Mouse (Mus musculus) heart, embryonic 13.5 days (tissue): ENCODE measurements around the gene Nqo2. TPM values are rescaled to one million over a fixed set of nuclear protein-coding genes. Genes with fewer than 3 reads are reported as not detected.

Experiments
- ATAC-seq: fragments of 200-750 bp; cut with Nextera tagmentation; 2 replicates; pipeline ENCODE4 v1.8.0; 2017; ENCODE audit warnings: moderate TSS enrichment; ENCODE audit not compliant: insufficient number of reproducible peaks, low FRiP score, low TSS enrichment; ENCODE audit errors: extremely low read depth
- H3K27ac ChIP-seq: fragments of 300-500 bp; sonication (generic); replicated peaks from 2 replicates; pipeline ENCODE4 v1.5.1; 2015; ENCODE audit warnings: moderate library complexity, mild to moderate bottlenecking, inconsistent platforms
- H3K27me3 ChIP-seq: fragments of 300-500 bp; sonication (generic); replicated peaks from 2 replicates; pipeline ENCODE4 v1.6.1; 2015; ENCODE audit warnings: mild to moderate bottlenecking, inconsistent platforms
- H3K36me3 ChIP-seq: fragments of 300-500 bp; sonication (generic); 2 replicates; pipeline ENCODE4 v1.6.1; 2015; ENCODE audit warnings: mild to moderate bottlenecking, inconsistent platforms
- H3K4me1 ChIP-seq: fragments of 300-500 bp; sonication (generic); 2 replicates; pipeline ENCODE4 v1.6.1; 2015; ENCODE audit warnings: inconsistent platforms
- H3K4me2 ChIP-seq: fragments of 300-500 bp; sonication (generic); 2 replicates; pipeline ENCODE4 v1.6.1; 2015; ENCODE audit warnings: inconsistent platforms, mild to moderate bottlenecking, moderate library complexity
- H3K4me3 ChIP-seq: fragments of 300-500 bp; sonication (generic); 2 replicates; pipeline ENCODE4 v1.5.1; 2015; ENCODE audit warnings: moderate library complexity, mild to moderate bottlenecking, inconsistent platforms
- H3K9ac ChIP-seq: fragments of 300-500 bp; sonication (generic); 2 replicates; pipeline ENCODE4 v1.6.1; 2015; ENCODE audit warnings: inconsistent platforms, mild to moderate bottlenecking, moderate library complexity
- H3K9me3 ChIP-seq: fragments of 300-500 bp; sonication (generic); 2 replicates; pipeline ENCODE4 v1.6.1; 2016; ENCODE audit warnings: inconsistent platforms
- WGBS: fragments of 180-500 bp; shearing (Covaris S2); methylation state at CpG from one replicate; pipeline ENCODE4 v1.1.7; 2015; ENCODE audit warnings: mixed read lengths; 5-methylcytosine and 5-hydroxymethylcytosine counted together
- polyA plus RNA-seq: library from polyadenylated mRNA; unstranded; fragments of >200 nt; fragmentation: Nextera tagmentation; extraction: Ambion mirVana; gene quantifications from 2 replicates; pipeline ENCODE4 v1.2.1, GENCODE M21; 2015

The Nqo2 gene
- polyA plus RNA-seq, 1 experiment from 2014 or later: 23.7 TPM

DNA sequence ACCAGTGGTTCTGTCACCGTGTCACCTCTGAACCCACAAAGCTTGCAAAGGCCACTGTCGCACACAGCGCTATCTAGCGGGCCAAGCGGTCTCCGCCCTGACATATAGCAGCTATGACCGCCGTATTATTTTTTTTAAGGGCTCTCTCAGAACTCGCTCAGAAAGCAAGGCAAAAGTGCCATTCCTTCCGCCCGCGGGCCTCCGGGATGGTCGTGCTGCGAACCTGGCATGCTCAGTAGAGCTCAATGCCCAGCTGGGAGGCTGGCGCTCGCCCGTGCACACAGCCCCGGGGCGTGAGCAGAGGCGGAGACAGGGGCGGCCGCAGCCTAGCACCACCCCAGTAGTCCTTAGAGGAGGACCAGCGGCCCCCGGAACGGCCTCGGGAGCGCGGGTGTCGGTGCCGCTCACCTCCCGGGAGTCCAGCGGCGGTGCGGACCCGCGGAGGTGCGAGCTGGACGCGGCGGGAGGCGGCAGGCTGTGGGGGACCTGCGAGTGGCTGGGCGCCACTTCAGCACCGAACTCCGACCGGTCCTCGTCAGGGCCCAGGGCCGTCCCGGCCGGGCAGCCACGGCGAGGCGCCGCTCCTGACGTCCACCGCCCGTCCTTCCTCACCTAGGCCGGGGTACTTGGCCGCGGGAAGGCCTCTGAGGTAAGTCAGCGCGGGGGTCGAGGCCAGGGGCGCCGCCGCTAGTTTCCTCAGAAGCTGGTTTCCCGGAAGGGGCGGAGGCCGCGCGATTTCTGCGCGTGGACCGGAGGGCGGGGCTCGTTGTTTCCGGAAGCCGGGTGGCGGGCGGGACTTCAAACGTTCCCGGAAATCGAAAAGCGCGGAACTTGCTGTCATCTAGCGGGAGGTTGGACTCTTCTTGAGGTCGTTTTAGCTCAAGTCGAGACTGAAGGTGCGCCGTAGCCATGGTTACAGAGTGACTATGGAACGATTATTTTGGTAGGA lies 37.8 kb downstream of the Nqo2 start, which contains the start of the genes Ripk1 and Serpinb6a:
Gene Ripk1 (plus strand): TSS at position 306 of the 949 bp plus-strand sequence.
Gene Serpinb6a (minus strand): TSS at position 737 of the 949 bp plus-strand sequence.
- no peaks in the 10 kb centered on the region for H3K27me3 ChIP-seq
- H3K9me3 ChIP-seq: no peaks in the 10 kb centered on the region
- peak within 1 kb of the TSS; percentile 91 for H3K27ac ChIP-seq
- under 1% methylated on average over 88 of the region's 92 CpGs for WGBS
- peaks cover 4% of the 10 kb centered on the region; the same call in 1 of the 2 replicates for H3K36me3 ChIP-seq
- peak within 1 kb of the TSS; percentile 93 for H3K9ac ChIP-seq
- peaks cover 14% of the 10 kb centered on the region for H3K4me1 ChIP-seq
- peak within 1 kb of the TSS; percentile 97 for H3K4me3 ChIP-seq
- H3K4me2 ChIP-seq: peak within 1 kb of the TSS; percentile 94
- ATAC-seq: peak; percentile 93

DNA sequence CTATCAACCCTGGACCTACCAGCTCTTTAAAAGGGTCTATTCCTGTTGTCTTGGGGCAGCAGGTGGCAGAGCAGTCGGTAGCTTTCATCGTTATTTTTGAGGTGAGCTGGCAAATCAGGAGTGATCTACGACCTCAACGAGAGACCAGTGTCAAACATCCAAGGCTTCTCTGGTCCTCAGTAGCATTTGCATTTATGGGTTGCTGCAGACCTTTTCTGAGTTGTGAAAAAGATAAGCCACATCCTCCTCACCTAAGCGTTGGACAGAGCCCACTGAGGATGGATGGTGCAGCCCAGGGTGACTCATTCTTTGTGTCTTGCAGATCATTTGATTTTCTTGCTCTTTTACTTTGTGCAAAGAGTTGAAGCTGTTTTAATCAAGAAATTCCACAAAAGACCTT lies 38.6 kb downstream of the Nqo2 start:
- WGBS: 5% methylated on average over 5 of the region's 5 CpGs
- H3K4me3 ChIP-seq: peak overlapping the region; percentile 97
- H3K27me3 ChIP-seq: no peaks in the 10 kb centered on the region
- peak overlapping the region; percentile 94 for H3K4me2 ChIP-seq
- no peaks in the 10 kb centered on the region for H3K9me3 ChIP-seq
- no peaks in the 10 kb centered on the region; the same call in 1 of the 2 replicates for H3K36me3 ChIP-seq
- H3K27ac ChIP-seq: no peak overlapping the region; the same call in none of the 2 replicates
- H3K9ac ChIP-seq: peak overlapping the region; percentile 93
- ATAC-seq: no peak
- peaks cover 14% of the 10 kb centered on the region for H3K4me1 ChIP-seq

DNA sequence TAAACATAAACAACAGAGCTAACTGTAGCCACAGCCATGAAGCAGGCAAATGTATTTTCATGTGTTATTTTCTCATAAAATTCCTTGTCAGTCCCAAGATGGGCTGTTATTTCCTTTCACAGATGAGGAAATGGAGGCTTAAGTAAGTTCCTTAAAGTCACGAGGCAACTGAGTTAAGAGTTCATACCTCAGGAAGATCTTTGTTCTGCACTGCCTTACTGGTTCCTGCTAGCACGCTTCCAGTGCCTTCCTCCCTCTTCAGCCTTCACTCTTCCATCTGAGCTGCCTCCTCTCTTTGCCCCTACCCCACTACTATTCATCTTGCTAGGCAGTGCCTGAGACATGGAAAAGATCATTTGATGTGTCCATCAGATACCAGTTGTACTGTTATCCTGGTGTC lies 42.7 kb downstream of the Nqo2 start:
- peaks cover 9% of the 10 kb centered on the region for H3K4me1 ChIP-seq
- 55% methylated on average over 2 of the region's 2 CpGs for WGBS
- no peaks in the 10 kb centered on the region for H3K9me3 ChIP-seq
- H3K4me3 ChIP-seq: no peak overlapping the region
- no peak for ATAC-seq
- no peak overlapping the region for H3K9ac ChIP-seq
- H3K4me2 ChIP-seq: no peak overlapping the region
- H3K27ac ChIP-seq: no peak overlapping the region
- H3K27me3 ChIP-seq: no peaks in the 10 kb centered on the region
- H3K36me3 ChIP-seq: peaks cover 33% of the 10 kb centered on the region

DNA sequence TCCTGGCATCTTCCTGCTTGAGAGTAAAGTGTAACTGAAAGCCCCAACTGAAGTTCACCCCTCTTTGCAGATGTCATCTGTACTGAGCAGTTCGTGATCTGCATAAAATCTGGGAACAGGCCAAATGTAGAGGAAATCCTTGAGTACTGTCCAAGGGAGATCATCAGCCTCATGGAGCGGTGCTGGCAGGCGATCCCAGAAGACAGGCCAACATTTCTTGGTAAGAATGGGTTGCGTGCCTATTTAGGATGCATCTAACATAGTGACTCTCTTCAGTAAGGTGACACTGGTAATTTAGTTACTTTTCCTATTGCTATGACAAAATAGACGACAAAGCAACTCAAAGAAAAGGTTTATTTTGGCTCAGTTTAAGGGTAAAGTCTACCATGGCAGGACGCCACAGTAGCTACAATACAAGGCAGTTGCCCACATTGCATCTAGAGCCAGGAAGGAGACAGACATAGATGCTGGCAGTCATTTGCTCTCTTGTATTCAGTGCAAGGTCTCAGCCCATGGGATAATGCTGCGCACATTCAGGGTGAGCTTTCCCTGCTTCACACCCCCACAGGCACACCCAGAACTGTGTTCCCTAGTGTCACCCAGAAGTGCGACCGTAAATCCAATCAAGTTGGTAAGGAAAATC lies 52.6 kb downstream of the Nqo2 start:
- no peak overlapping the region for H3K4me3 ChIP-seq
- peaks cover 90% of the 10 kb centered on the region for H3K36me3 ChIP-seq
- no peak for ATAC-seq
- H3K4me2 ChIP-seq: no peak overlapping the region
- no peaks in the 10 kb centered on the region for H3K27me3 ChIP-seq
- no peak overlapping the region for H3K27ac ChIP-seq
- 90% methylated on average over 9 of the region's 9 CpGs for WGBS
- H3K9ac ChIP-seq: no peak overlapping the region
- H3K9me3 ChIP-seq: no peaks in the 10 kb centered on the region
- H3K4me1 ChIP-seq: no peaks in the 10 kb centered on the region

DNA sequence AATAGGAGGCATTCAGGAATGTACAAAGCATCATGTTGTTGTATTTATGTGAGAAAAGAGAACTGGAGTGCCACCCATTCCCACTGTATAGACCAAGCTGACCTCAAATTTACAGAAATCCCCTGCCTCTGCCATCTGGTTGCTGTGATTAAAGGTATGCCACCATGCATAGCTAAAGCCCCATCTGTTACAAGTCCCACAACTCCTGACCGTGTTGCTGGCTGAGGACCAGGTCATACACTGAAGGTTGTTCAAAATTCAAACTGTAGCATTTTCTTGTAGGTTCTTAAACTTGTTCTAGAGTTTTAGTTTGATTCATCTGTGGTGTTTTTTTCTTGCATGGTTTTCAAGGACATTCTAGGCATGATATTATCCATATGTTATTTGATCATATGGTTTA lies 54.0 kb downstream of the Nqo2 start:
- H3K9me3 ChIP-seq: no peaks in the 10 kb centered on the region
- H3K27ac ChIP-seq: no peak overlapping the region
- WGBS: 84% methylated on average over 1 of the region's 1 CpGs
- no peak overlapping the region for H3K4me3 ChIP-seq
- H3K36me3 ChIP-seq: peaks cover 95% of the 10 kb centered on the region
- H3K9ac ChIP-seq: no peak overlapping the region
- no peaks in the 10 kb centered on the region for H3K27me3 ChIP-seq
- H3K4me1 ChIP-seq: no peaks in the 10 kb centered on the region
- no peak for ATAC-seq
- H3K4me2 ChIP-seq: no peak overlapping the region

DNA sequence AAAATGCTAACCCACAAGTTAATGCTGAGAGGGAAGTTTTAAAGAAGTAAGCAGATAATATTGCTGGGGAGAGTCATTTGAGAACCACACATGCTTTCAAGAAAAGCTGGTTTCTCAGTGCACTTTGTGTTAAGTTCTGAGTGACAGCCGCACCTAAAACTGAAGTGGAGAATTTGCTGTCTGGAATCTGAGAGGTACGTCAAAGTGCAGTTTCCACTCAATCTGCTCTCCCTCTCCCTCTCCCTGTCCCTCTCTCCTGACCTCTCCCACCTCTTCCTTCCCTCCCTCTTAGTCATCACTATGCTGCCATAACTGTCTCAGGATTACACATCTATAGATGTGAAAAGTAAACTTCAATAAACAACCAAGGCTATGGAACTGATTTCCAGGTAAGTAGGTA lies 57.5 kb downstream of the Nqo2 start:
- 78% methylated on average over 2 of the region's 2 CpGs for WGBS
- Histone ChIP-seq H3K36me3 (peaks cover 81% of the 10 kb centered on the region), H3K4me2 (no peak overlapping the region), H3K9me3 (no peaks in the 10 kb centered on the region), H3K9ac (no peak overlapping the region), H3K4me1 (no peaks in the 10 kb centered on the region), H3K27me3 (no peaks in the 10 kb centered on the region), H3K27ac (no peak overlapping the region), H3K4me3 (no peak overlapping the region)
- no peak for ATAC-seq

DNA sequence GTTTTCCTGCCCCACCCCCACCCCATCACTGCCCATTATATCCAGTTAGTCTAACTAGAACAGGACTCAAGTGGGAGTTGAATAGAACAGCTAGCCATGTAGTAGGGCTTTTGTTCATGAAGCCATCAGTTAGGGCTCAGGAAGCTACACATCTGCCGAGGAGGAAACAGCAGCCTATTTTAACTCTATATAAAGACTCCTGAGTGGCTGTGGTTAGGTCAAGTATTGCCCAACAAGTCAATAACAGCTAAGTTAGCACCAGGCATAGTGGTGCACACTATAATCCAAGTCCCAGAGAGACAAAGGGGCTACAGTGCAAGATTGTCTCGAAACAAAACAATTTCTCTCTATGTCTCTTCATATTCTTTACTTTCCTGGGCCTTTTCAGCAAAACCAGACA lies 67.6 kb downstream of the Nqo2 start:
- ATAC-seq: no peak
- no peaks in the 10 kb centered on the region for H3K27me3 ChIP-seq
- H3K27ac ChIP-seq: no peak overlapping the region
- H3K9me3 ChIP-seq: no peaks in the 10 kb centered on the region
- 72% methylated on average over 2 of the region's 2 CpGs for WGBS
- no peak overlapping the region for H3K4me3 ChIP-seq
- peaks cover 6% of the 10 kb centered on the region for H3K4me1 ChIP-seq
- H3K4me2 ChIP-seq: no peak overlapping the region
- peaks cover 68% of the 10 kb centered on the region for H3K36me3 ChIP-seq
- H3K9ac ChIP-seq: no peak overlapping the region

DNA sequence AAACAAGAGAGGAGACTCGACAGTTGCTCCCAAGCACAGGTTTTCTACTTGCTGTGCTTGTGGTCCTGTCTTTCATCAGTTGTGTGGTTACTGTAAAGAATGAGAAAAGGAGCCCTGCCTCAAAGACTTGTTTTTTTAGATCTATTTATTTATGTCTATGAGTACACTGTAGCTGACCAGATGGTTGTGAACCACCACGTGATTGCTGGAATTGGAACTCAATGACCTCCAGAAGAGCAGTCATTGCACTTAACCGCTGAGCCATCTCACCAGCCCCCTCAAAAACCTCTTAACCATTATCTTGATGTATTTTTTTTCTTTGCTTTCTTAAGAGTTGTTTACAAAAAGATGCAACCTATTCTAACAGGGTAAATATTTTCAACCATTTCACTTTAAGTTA lies 70.9 kb downstream of the Nqo2 start:
- Histone ChIP-seq H3K27me3 (no peaks in the 10 kb centered on the region), H3K4me3 (no peak overlapping the region), H3K4me1 (peaks cover 23% of the 10 kb centered on the region), H3K27ac (no peak overlapping the region), H3K9ac (no peak overlapping the region), H3K36me3 (peaks cover 42% of the 10 kb centered on the region), H3K9me3 (no peaks in the 10 kb centered on the region), H3K4me2 (no peak overlapping the region)
- 77% methylated on average over 3 of the region's 3 CpGs for WGBS
- ATAC-seq: no peak

DNA sequence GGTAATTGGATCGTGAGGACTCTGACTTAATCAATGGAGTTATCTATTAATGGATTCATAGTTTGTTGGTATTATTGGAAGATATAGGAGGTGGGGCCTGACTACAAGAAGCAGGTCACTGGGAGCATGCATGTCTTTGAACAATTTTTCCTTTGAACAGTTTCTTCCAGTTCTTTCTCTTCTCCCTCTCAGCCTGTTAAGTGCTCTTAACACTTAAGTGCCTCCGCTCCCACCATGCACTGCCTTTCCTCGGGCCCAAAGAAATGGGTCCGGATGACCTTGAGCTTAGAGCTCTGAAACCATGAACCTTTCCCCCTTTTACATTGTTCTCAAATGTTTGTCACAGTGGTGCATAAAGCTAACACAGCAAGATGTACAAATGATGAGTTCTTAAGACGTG lies 72.2 kb downstream of the Nqo2 start:
- Histone ChIP-seq H3K4me3 (no peak overlapping the region), H3K27me3 (no peaks in the 10 kb centered on the region), H3K27ac (peak overlapping the region; percentile 88), H3K9me3 (no peaks in the 10 kb centered on the region), H3K4me2 (peak overlapping the region; percentile 87; the same call in 1 of the 2 replicates), H3K36me3 (peaks cover 31% of the 10 kb centered on the region), H3K4me1 (peaks cover 23% of the 10 kb centered on the region), H3K9ac (peak overlapping the region; percentile 94; the same call in 1 of the 2 replicates)
- ATAC-seq: no peak
- 66% methylated on average over 5 of the region's 5 CpGs for WGBS

DNA sequence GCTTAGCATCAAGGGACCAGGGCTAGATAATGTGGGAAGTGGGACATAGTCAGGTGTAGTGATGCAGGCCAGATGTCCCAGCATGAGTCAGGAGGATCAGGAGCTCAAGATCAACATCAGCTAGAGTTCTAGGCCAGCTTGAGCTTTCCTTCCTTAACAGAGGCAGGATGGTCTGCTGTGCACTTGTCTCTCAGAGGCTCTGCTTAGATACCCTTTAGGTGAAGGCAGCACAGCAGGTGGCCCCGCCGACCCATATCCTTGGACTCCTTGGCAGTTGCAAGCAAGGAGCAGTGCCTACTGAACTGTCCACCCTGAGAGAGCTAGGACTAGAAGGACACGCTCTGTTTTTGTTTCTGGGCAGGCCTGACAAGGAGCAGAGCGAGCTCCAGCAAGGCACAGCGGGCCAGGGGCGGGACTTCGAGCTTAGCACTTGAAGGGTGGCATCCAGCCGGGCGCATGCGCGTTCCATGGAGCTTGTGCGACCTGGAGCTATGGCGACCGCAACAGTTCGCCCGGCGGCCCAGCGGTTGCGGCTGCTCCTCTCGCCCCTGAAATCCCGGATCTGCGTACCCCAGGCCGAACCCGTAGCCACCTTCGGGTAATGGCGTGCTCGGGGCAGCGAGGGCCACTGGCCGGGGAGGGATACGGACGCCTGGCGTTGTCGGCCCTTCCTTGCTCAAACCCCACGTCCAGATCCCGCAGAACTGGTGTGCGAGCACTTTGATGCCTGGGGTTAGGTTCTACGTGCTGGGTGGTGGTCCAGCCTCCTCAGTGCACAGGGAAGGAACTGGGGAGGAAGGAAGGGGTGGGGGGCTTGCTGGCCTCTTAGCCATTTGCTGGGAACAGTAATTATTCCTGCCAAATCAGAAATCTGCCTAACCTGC lies 72.9 kb downstream of the Nqo2 start, which contains the start of gene Bphl:
Gene Bphl (plus strand): TSS at position 426 of the 884 bp plus-strand sequence.
- Histone ChIP-seq H3K4me3 (peak within 1 kb of the TSS; percentile 87), H3K27ac (peak within 1 kb of the TSS; percentile 88), H3K4me2 (peak within 1 kb of the TSS; percentile 87), H3K9ac (peak within 1 kb of the TSS; percentile 94), H3K27me3 (no peaks in the 10 kb centered on the region), H3K36me3 (peaks cover 30% of the 10 kb centered on the region), H3K9me3 (no peaks in the 10 kb centered on the region), H3K4me1 (peaks cover 23% of the 10 kb centered on the region)
- ATAC-seq: peak; percentile 57; the same call in 1 of the 2 replicates
- WGBS: 1% methylated on average over 37 of the region's 37 CpGs
